Mouse (Mus musculus) embryonic facial prominence, embryonic 11.5 days (tissue): Measurements from ENCODE around the gene Ralgps2. TPM values are rescaled to one million over a fixed set of nuclear protein-coding genes. Genes with fewer than 3 reads are reported as not detected.

ENCODE experiments used
- ATAC-seq: fragments of 200-750 bp; cut with Nextera tagmentation; replicated peaks from 2 replicates; pipeline ENCODE4 v1.8.0; 2017; ENCODE audit warnings: low read depth; ENCODE audit not compliant: insufficient number of reproducible peaks, low FRiP score, low TSS enrichment
- DNase-seq: peaks from one replicate; pipeline ENCODE4 v3.0.0-alpha.2; 2015; ENCODE audit warnings: low spot score
- H3K27ac ChIP-seq: fragments of 300-500 bp; sonication (generic); replicated peaks from 2 replicates; pipeline ENCODE4 v1.5.1; 2014; ENCODE audit warnings: mild to moderate bottlenecking, low read depth, low read length, control low read depth
- H3K27me3 ChIP-seq: fragments of 300-500 bp; sonication (generic); 2 replicates; pipeline ENCODE4 v1.6.1; 2014; ENCODE audit warnings: mild to moderate bottlenecking, low read length, moderate library complexity, mixed read lengths; ENCODE audit not compliant: control insufficient read depth, insufficient read depth
- H3K36me3 ChIP-seq: fragments of 300-500 bp; sonication (generic); replicated peaks from 2 replicates; pipeline ENCODE4 v1.6.1; 2014; ENCODE audit warnings: low read depth, mild to moderate bottlenecking, low read length, moderate library complexity, mixed read lengths; ENCODE audit not compliant: control insufficient read depth, insufficient read depth
- H3K4me1 ChIP-seq: fragments of 300-500 bp; sonication (generic); 2 replicates; pipeline ENCODE4 v1.6.1; 2014; ENCODE audit warnings: low read length, mixed read lengths; ENCODE audit not compliant: control insufficient read depth, insufficient read depth
- H3K4me2 ChIP-seq: fragments of 300-500 bp; sonication (generic); 2 replicates; pipeline ENCODE4 v1.6.1; 2014; ENCODE audit warnings: low read depth, mild to moderate bottlenecking, control low read depth, low read length, moderate library complexity
- H3K4me3 ChIP-seq: fragments of 300-500 bp; sonication (generic); 2 replicates; pipeline ENCODE4 v1.5.1; 2014; ENCODE audit warnings: low read depth, low read length, control low read depth
- H3K9ac ChIP-seq: fragments of 300-500 bp; sonication (generic); replicated peaks from 2 replicates; pipeline ENCODE4 v1.6.1; 2014; ENCODE audit warnings: mild to moderate bottlenecking, control low read depth, low read length
- H3K9me3 ChIP-seq: fragments of 300-500 bp; sonication (generic); replicated peaks from 2 replicates; pipeline ENCODE4 v1.6.1; 2016; ENCODE audit warnings: mild to moderate bottlenecking, low read length, inconsistent platforms, mixed read lengths; ENCODE audit not compliant: control insufficient read depth
- WGBS: fragments of 180-500 bp; shearing (Covaris S2); extraction: QIAGEN DNeasy Blood & Tissue Kit; methylation state at CpG from one replicate; pipeline ENCODE4 v1.1.7; 2014; 5-methylcytosine and 5-hydroxymethylcytosine counted together
- polyA plus RNA-seq: library from polyadenylated mRNA; unstranded; fragments of >200 nt; fragmentation: Nextera tagmentation; extraction: Ambion mirVana; gene quantifications from 2 replicates; pipeline ENCODE4 v1.2.1, GENCODE M21; 2014

Ralgps2 gene
- polyA plus RNA-seq, result 76.1 and 84.9 TPM in 2 replicates

DNA sequence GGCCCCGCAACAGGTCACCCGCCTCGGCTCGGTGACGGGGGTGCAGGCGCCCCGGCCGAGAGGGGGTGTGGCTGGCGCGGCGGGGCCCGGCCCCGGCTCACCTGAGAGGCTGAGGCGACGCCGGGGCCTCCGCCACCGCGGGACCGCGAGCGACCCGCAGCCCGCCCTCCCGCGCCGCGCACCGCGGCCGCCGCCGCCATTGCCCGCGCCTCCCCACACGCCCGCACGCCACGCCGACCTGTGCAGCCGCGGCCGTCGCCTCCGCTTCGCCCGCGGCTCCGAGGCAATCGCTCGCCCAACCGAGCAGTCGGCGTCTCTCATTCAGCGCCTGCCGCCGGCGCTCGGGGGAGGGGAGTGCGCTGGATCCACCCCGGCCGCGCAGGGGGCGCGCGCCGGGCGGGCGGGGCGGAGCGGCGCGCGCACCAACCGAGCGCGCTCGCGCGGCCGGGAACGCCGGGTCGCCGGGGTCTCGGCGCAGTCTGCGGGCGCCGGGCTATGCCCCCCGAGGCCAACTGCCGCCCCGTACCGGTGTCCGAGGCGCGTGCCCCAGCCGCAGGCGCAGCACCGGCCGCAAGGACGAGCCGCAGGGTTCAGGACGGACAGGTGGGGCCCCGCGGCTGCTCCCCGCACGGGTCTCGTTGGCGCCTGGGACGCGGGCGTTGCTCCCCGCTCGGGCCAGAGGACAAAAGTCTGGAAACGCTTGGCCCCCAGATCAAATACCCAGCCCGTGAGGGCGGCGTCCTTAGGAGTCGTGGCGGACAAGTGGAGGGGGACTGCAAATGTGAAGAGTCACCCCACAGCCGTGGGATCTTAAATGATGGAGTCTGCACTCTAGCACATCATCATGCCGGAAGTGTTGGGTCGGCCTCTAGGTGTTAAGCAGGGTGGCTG is at the start of gene Ralgps2:
TSS of gene Ralgps2 (minus strand) at position 376 of the 891 bp plus-strand sequence.
- H3K4me3 ChIP-seq, result peak within 1 kb of the TSS; percentile 90
- peak; percentile 81 for ATAC-seq
- no peaks in the 10 kb centered on the region for H3K9me3 ChIP-seq
- peak within 1 kb of the TSS; percentile 94 for H3K9ac ChIP-seq
- no peaks in the 10 kb centered on the region for H3K27me3 ChIP-seq
- peak; percentile 83 for DNase-seq
- H3K36me3 ChIP-seq, result no peaks in the 10 kb centered on the region
- peak within 1 kb of the TSS; percentile 80 for H3K4me2 ChIP-seq
- no peaks in the 10 kb centered on the region for H3K4me1 ChIP-seq
- under 1% methylated on average over 80 of the region's 124 CpGs for WGBS
- peak within 1 kb of the TSS; percentile 90 for H3K27ac ChIP-seq

DNA sequence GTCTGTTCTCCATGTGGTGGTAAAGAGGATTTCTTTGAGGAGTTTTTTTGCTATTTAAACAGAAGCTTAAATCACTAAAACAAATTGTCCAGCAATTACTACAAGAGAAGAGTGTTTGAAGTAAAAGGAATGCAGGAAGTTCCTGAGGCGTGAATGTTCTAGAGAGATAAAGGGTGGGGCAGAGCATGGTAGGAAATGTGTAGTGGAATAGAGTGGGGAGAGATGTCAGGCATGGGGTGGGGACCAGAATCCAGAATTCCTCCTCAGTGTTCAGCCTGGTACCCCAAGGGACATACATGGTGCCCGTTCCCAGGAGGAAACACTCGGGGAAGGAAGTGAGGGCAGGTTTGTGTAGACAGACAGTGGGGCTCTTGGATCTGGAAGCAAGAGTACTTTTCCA is 48.1 kb upstream of the Ralgps2 start:
- H3K27ac ChIP-seq, result no peak overlapping the region
- WGBS, result 76% methylated on average over 3 of the region's 3 CpGs
- H3K9ac ChIP-seq, result no peak overlapping the region
- no peaks in the 10 kb centered on the region for H3K27me3 ChIP-seq
- DNase-seq (no peak), ATAC-seq (no peak)
- no peak overlapping the region for H3K4me3 ChIP-seq
- no peaks in the 10 kb centered on the region for H3K9me3 ChIP-seq
- H3K4me2 ChIP-seq, result no peak overlapping the region
- no peaks in the 10 kb centered on the region for H3K36me3 ChIP-seq
- no peaks in the 10 kb centered on the region for H3K4me1 ChIP-seq

DNA sequence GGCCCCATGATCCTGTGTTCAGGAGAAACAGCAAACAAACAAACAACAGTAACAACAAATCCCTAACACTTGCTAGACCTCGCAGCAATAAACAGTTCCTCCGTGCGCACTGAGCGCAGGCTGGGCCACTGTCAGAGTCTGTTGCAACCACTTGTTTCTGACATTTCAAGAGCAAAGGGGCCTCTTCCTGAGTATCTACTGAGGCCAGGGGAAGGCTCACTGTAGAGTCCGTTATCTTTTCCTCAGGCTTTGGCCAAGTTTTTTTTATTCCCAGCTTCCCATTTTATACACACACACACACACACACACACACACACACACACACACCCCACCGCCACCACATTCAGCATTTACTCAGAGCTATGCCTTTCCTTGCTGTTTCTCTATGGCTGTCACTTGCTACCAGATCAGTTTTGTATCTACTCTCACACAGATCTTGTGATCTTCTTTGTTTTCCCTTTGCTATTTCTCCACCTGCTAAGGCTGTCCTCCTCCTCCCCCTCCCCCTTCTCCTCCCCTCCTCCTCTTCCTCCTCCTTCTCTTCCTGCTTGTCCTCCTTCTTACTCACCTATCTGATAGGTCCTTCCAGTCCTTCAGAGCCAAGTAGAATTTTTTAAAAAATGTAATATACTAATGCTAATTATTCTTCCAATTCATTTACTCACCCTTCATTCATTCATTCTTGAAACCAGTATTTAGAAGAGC is 47.4 kb upstream of the Ralgps2 start:
- H3K9me3 ChIP-seq, result no peaks in the 10 kb centered on the region
- H3K4me1 ChIP-seq, result no peaks in the 10 kb centered on the region
- WGBS, result 79% methylated on average over 6 of the region's 6 CpGs
- no peak overlapping the region for H3K4me2 ChIP-seq
- H3K27me3 ChIP-seq, result no peaks in the 10 kb centered on the region
- ATAC-seq, result no peak
- no peaks in the 10 kb centered on the region for H3K36me3 ChIP-seq
- no peak overlapping the region; the same call in 1 of the 2 replicates for H3K27ac ChIP-seq
- no peak for DNase-seq
- H3K4me3 ChIP-seq, result no peak overlapping the region
- no peak overlapping the region for H3K9ac ChIP-seq

GRCm38 (mm10) chr1:156985657-156986640 is 46.5 kb upstream of the Ralgps2 start:
- Histone ChIP-seq H3K36me3 (no peaks in the 10 kb centered on the region), H3K27me3 (no peaks in the 10 kb centered on the region), H3K9ac (no peak overlapping the region), H3K4me2 (no peak overlapping the region), H3K9me3 (no peaks in the 10 kb centered on the region), H3K4me1 (no peaks in the 10 kb centered on the region), H3K27ac (no peak overlapping the region; the same call in 1 of the 2 replicates), H3K4me3 (no peak overlapping the region)
- no peak for ATAC-seq
- no peak for DNase-seq
- WGBS, result 42% methylated on average over 6 of the region's 6 CpGs

- H3K27ac ChIP-seq, result no peak overlapping the region
- H3K4me3 ChIP-seq, result no peak overlapping the region
- H3K9ac ChIP-seq, result no peak overlapping the region
- H3K4me2 ChIP-seq, result no peak overlapping the region
- H3K27me3 ChIP-seq, result no peaks in the 10 kb centered on the region
- H3K36me3 ChIP-seq, result no peaks in the 10 kb centered on the region
- DNase-seq (no peak), ATAC-seq (no peak; the same call in 1 of the 2 replicates)
- WGBS, result 77% methylated on average over 14 of the region's 14 CpGs
- H3K4me1 ChIP-seq, result no peaks in the 10 kb centered on the region
- no peaks in the 10 kb centered on the region for H3K9me3 ChIP-seq
These were observed 43.8 kb upstream of the Ralgps2 start for GRCm38 (mm10) chr1:156983009-156983870.

DNA sequence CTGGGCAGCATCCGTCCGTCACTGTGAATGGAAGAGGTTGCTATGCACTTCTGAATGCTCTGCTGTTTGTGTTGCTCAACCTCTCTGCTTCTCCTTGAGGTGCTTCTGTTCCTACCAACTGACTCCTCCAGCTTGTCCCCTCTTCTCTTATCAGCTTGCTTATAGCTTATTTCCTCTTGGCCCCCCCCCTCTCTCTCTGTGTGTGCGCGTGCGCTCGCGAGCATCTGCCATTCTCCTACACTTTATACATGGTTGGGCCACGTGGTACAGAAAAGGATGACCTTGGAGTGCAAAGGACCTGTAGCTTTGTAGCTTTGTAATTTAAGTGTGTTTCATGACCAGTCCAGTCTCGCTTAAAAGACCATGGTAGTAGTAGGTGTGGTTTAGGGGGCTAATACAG is 42.5 kb upstream of the Ralgps2 start:
- Histone ChIP-seq H3K27ac (no peak overlapping the region), H3K9ac (no peak overlapping the region), H3K4me2 (no peak overlapping the region), H3K4me1 (no peaks in the 10 kb centered on the region), H3K36me3 (no peaks in the 10 kb centered on the region), H3K4me3 (no peak overlapping the region), H3K27me3 (no peaks in the 10 kb centered on the region), H3K9me3 (no peaks in the 10 kb centered on the region)
- ATAC-seq, result 0 out of 2 replicates have a peak, but pooled peaks have one; percentile 34
- no peak for DNase-seq
- WGBS, result 90% methylated on average over 9 of the region's 9 CpGs

- WGBS, result 81% methylated on average over 4 of the region's 4 CpGs
- H3K27me3 ChIP-seq, result no peaks in the 10 kb centered on the region
- ATAC-seq, result no peak
- DNase-seq, result no peak
- H3K9me3 ChIP-seq, result no peaks in the 10 kb centered on the region
- H3K9ac ChIP-seq, result no peak overlapping the region
- H3K4me2 ChIP-seq, result no peak overlapping the region
- H3K27ac ChIP-seq, result no peak overlapping the region
- H3K4me3 ChIP-seq, result no peak overlapping the region
- H3K4me1 ChIP-seq, result no peaks in the 10 kb centered on the region
- H3K36me3 ChIP-seq, result no peaks in the 10 kb centered on the region
These were observed 40.3 kb upstream of the Ralgps2 start for GRCm38 (mm10) chr1:156979722-156980121.
